Mouse (Mus musculus): Measurements from ENCODE around the gene Tmem209.
A peak's percentile ranks its signal among the peaks of the same experiment; 100 is the strongest.

The Tmem209 gene

GRCm38 (mm10) chr6:30509265-30510239 lies at the start of gene Tmem209, which contains the start of gene Ssmem1:
Gene Tmem209, minus strand, starts transcription at chr6:30509783.
Gene Ssmem1, plus strand, starts transcription at chr6:30509849.
- DNase-seq: peak; percentile 99

- peak in 1 of 2 experiments; percentile 11 for DNase-seq
These were observed 46.5 kb upstream of the Tmem209 start for GRCm38 (mm10) chr6:30556080-30556479.

DNA sequence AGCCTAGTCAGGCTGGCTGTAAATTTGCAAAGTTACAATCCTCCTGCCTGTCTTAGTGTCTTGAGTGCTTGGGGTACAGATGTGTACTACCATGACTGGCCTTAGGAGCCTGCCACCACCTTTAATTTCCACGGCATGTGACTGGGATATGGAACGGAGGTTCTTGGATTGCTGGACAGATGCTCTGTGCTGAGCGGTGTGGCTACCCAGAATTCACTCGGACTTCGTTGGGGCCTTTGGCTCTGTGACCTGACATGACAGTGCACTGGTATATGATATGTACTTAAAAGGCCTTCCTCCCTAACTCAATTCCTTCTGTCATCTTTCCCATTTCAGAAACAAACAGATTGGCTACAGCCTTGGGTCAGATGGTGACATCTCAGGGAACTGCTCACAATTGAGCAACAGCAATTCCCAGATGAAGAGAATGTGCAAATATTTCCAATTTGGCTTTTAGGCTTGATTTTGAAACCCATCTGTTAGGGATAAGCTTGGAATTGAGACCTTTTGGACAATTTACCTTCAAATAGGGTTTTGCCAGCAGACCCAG lies 45.1 kb upstream of the Tmem209 start:
- DNase-seq: no peak

GRCm38 (mm10) chr6:30554092-30554491 lies 44.5 kb upstream of the Tmem209 start:
- no peak for DNase-seq

- DNase-seq: no peak
These were observed 43.9 kb upstream of the Tmem209 start for GRCm38 (mm10) chr6:30553381-30554010.

DNA sequence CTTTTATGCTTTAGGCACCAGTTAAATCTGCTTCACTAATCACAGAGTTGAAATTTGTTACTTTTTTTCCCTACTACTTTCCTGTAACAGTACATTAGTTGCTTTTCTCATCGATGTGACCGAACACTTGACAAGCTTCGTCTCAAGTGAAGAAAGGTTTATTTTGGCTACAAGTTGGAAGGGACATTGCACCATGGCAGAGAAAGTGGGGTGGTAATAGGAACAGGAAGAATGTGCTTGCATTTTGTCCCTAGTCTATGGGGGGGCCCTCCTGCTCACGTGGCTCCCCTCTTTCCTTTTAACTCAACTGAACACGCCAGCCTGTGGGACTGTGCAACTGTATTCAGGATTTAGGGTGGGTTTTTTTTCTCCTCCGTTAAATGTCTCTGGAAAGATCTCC lies 43.0 kb upstream of the Tmem209 start:
- DNase-seq: no peak

DNA sequence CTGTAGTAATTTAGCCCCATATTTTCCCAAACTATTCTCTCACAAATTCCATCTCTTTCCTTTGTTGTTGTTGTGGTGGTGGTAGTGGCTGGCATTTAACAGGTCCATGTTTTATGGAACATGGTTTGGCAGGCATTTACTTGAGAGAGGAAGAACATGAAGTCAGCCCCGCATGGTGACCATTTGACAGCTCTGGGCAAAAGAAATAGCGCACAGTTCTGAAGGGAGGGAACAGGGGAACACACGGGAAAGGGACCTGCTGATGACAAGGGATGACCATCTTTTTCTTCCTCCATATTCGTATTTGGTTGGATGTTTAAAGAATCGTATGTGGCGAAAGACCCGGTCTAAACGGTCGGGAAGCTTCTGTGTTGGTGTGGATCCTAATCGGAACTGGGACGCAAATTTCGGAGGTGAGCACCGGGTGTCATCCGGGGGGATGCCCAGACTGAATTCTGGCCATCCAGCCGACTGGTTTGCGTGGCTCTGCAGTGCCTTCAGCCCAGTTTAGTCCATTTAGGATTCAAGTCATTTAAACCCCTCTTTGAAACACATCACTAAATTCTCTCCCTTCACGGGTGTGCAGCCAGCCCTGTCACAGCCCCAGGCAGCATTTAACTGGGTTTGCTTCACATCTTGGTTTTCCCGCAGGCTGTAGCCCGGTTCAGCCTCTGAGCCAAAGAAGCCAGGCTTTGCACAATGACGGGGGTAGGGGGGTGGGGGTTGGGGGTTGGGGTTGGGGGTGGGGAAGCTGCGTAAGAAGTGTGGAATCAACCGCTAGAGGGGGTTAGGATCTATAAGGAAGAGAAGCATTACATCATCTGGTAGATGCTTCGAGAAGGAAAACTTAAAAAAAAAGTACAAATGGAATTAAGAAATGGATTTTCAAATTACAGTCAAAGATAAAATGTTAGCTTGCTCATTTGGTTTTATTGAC lies 42.3 kb upstream of the Tmem209 start:
- no peak for DNase-seq

DNA sequence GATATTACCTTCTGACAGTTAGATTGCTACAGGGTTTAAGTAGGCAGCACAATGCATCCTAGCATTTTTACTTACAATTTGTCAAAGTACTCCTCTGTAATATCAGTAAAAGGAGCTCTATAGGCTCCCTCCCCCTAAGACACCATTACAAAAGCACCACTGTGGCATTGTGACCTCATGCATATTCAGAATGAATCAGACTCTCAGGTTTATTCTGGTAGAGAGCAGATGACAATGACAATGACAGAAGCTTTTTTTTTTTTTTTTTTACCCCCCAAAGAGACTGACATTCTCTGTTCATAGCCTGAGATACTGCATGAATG lies 41.6 kb upstream of the Tmem209 start:
- no peak for DNase-seq

DNA sequence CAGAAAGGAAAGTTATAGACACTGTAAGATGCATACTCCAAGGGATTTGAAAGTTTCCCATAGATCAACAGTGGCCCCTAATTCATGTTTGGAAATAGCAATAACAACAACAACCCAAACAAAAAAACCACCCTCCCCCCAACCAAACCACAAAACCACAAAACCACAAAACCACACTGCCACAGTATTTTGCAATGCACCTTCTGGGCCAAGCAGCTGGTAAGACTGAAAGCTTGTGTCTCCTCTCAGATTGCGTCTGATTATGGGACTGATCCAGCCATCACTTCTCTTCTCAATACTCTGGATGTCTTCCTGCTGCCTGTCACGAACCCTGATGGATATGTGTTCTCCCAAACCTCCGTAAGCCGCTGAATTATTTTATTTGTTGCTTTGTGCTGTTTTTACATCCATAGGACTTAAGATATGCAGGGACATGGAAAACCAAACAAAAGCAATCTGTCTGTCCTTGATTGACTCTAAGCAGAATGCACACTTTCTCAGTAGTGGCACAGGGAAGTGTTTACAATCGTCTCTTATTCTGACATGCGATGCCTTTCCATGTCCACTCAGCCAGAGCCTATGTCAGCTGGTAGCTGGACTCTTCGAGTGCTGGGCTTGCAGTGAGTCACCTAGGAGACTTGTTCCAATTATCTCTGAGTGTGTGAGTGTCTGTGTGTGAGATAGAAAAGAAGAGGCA lies 41.1 kb upstream of the Tmem209 start:
- no peak for DNase-seq

DNA sequence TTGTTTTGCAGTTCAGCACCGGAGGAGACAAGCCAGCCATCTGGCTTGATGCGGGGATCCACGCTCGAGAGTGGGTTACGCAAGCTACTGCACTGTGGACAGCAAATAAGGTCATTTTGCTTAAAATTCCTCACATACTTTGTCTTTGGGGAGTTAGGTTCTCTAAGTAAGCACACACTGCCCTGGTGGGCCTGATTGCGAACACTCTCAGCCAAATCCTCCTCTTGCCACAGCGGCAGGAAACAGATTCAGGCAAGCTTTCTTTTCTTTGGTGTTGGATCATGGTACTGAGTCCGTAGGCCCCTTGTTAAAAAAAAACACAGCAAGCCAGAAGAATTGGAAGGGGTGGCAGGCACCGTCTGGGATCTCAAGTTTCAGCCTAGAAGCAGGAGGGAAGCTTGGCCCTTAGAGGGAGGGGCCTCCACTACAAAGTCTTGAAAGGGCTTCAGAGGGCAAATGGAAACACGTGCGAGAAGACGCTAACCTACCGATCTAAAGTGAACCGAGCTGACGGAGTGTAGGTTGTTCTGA lies 39.7 kb upstream of the Tmem209 start:
- DNase-seq: no peak

- no peak for DNase-seq
These were observed 38.2 kb upstream of the Tmem209 start for GRCm38 (mm10) chr6:30547656-30548306.

DNA sequence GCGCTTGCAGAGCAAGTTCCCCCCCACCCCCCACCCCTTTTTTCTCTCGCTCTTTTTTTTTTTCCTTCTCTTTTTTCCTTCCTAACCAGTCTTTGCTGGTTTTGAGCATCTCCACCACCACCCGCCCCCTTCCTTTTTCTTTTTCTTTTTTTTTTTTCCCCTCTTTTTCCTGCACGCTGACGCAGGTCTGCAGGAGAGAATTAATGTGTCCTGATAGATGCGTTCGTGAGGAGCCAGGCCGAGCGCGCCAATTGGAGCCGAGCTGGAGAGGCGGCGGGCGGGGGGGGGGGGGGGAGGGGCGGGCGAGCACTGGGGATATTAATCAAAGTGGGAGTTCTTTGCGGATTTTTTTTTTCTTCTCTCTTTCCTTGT lies 37.7 kb upstream of the Tmem209 start:
- DNase-seq: no peak

- no peak for DNase-seq
These were observed 37.1 kb upstream of the Tmem209 start for GRCm38 (mm10) chr6:30546571-30547273.

- no peak for DNase-seq
These were observed 36.1 kb upstream of the Tmem209 start for GRCm38 (mm10) chr6:30545689-30546088.

- DNase-seq: no peak
These were observed 34.3 kb upstream of the Tmem209 start for GRCm38 (mm10) chr6:30543851-30544250.

- no peak for DNase-seq
These were observed 33.5 kb upstream of the Tmem209 start for GRCm38 (mm10) chr6:30543077-30543476.

GRCm38 (mm10) chr6:30542277-30542676 lies 32.7 kb upstream of the Tmem209 start:
- no peak for DNase-seq

DNA sequence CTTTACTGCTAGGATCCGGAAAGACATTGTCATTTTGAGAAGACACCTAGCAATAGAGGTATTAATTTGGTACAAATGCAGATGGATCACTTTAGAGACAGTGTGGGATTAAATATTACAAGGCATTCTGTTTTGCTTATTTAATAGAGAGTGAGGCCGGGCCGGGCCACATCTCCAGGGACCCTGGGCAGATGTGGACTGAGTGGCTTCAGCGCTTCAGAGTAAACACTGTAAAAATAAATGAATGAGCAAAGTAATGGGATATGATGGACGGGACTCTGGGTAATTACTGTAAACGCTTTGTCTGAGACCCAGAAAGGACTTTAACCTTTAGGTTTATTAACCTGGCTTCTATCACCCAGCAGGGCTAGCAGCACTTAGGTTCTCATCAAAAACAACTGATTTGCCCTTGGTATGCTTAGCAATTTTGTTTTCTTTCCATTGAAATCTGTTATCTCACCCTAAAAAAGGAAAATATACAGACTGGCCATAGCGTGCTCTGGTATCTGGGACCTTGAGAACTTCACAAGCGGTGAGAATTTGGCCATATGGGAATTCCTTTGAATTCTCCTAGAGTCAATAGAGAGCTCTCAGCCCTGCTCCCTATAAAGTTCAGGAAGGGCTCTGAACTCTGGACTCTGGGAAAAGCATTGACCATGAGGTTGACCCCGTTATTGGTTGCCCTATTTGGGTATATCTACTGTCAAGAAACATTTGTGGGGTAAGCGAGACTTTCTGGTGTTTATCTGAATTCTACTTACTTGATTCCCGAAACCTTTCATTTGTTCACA lies 31.6 kb upstream of the Tmem209 start, which contains the start of gene Cpa2:
Gene Cpa2, plus strand, starts transcription at position 574 of the 791 bp plus-strand sequence.
- DNase-seq: no peak

GRCm38 (mm10) chr6:30538800-30539199 lies 29.2 kb upstream of the Tmem209 start:
- DNase-seq: no peak

DNA sequence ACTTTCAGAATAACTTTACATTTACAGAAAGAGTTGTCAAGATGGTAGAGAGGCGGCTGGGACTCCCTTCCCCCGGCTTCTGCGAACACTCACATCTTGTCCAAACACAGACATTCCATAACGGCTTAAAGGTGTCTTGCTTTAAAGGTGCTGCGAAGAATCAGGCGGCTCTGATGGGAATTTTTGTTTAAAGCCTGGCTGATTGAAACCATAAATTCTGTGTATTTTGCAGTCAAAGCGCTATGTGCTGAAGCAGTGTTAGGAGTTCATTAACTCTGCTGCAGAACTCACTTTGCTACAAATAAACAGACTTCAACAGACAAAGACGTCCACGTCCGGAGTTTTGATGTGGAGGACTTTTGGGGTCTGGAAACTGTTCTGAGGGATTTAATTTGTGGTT lies 28.7 kb upstream of the Tmem209 start:
- DNase-seq: no peak
